Mouse (Mus musculus) thymus, adult 2 months (tissue): ENCODE measurements at regions not wholly inside any gene's neighbourhood (a gene's known extent, or its start where the extent isn't known, plus 50 kb on each side); places are given as distances from the start of the nearest gene placed in this dataset.

Experiments used
- DNase-seq: peaks from one replicate; pipeline ENCODE4 v3.0.0; 2021
- H3K27ac ChIP-seq: fragments of 200-500 bp; 2 replicates; pipeline ENCODE4 v1.5.1; 2012; ENCODE audit warnings: low read length, control low read depth; ENCODE audit not compliant: control insufficient read depth, insufficient read depth
- H3K27me3 ChIP-seq: fragments of 200-500 bp; 2 replicates; pipeline ENCODE4 v1.6.1; 2012; ENCODE audit warnings: mild to moderate bottlenecking, low read length, moderate library complexity, mixed read lengths; ENCODE audit not compliant: control insufficient read depth, insufficient read depth
- H3K36me3 ChIP-seq: fragments of 200-500 bp; 2 replicates; pipeline ENCODE4 v1.6.1; 2012; ENCODE audit warnings: mild to moderate bottlenecking, low read length, moderate library complexity; ENCODE audit not compliant: control insufficient read depth, insufficient read depth
- H3K4me1 ChIP-seq: fragments of 200-500 bp; replicated peaks from 2 replicates; pipeline ENCODE4 v1.6.1; 2012; ENCODE audit warnings: low read length; ENCODE audit not compliant: control insufficient read depth, insufficient read depth
- H3K4me3 ChIP-seq: fragments of 200-500 bp; 2 replicates; pipeline ENCODE4 v1.5.1; 2012; ENCODE audit warnings: mild to moderate bottlenecking, low read length, control low read depth, moderate library complexity; ENCODE audit not compliant: control insufficient read depth, insufficient read depth
- CTCF ChIP-seq: fragments of 200-500 bp; IDR thresholded peaks from 2 replicates; pipeline ENCODE4 v1.5.1; 2012; ENCODE audit warnings: mild to moderate bottlenecking, control low read depth, low read length, moderate library complexity, borderline replicate concordance; ENCODE audit not compliant: control insufficient read depth, poor library complexity, insufficient read depth; ENCODE audit errors: extremely low read depth
- POLR2A ChIP-seq: fragments of 200-500 bp; IDR thresholded peaks from 2 replicates; pipeline ENCODE4 v1.6.1; 2012; ENCODE audit warnings: mild to moderate bottlenecking, low read length, control low read depth, moderate library complexity; ENCODE audit not compliant: control insufficient read depth, poor library complexity, insufficient read depth; ENCODE audit errors: extremely low read depth
- WGBS: fragments of 180-500 bp; shearing (Covaris S2); methylation state at CpG from one replicate; pipeline ENCODE4 v1.1.7; 2018; 5-methylcytosine and 5-hydroxymethylcytosine counted together

DNA sequence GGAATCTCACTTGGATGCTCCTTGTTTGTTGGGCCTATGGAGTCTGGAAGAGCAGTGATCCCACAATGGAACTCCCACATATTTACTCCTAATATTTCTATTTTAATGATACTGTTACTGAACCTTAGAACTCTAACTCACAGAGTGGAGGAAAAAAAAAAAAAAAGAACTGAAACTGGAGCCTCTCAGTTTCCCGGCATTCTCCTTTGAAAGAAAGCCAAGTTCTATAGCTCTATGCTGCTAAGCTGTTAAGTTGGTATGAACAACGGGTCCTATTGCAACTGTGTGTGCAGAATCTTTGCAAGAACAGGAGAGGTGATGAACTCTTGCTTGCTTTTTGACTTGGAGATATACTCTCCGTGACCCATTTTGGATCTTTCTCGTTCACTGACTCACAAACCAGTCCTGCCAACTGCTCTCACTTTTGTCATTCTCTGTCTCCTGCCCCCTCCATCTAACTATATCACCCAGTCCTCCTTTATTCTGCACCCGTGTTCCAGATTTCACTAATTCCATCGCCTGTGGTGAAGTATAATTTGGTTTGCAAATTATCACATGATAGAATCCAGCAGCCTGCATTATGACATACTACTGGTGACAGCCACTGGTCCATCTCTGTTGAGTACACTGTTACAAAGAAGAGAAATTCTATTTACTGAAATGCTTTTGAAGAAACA, 92.6 kb upstream of the Ctsc start:
- DNase-seq = no peak
- no peaks in the 10 kb centered on the region for H3K36me3 ChIP-seq
- H3K4me3 ChIP-seq = no peak overlapping the region
- H3K4me1 ChIP-seq = no peaks in the 10 kb centered on the region
- no peaks in the 10 kb centered on the region for H3K27me3 ChIP-seq
- TF ChIP-seq CTCF (no peak), POLR2A (no peak)
- 84% methylated on average over 6 of the region's 6 CpGs for WGBS
- H3K27ac ChIP-seq = no peak overlapping the region

DNA sequence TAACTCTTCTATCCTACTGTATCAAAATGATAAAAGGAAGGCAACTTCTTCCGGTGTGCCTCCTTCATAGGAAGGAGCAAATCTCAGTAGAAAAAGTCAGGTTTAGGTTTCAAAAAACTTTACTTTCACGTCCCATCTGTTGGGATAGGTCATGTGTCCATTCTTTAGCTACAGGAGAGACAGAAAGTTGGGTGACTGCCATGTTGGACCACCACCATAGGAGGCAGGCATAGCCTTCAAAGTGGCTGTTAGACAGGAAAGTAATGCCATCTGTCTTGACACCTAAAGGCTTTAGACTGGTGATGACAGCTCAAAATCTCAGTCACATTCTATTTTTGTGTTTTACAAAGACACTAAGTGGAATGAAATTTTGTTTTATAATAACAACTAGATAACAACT, 90.3 kb upstream of the Ctsc start:
- no peaks in the 10 kb centered on the region for H3K27me3 ChIP-seq
- no peak for TF ChIP-seq CTCF
- TF ChIP-seq POLR2A = no peak
- H3K4me3 ChIP-seq = no peak overlapping the region
- no peaks in the 10 kb centered on the region for H3K36me3 ChIP-seq
- no peaks in the 10 kb centered on the region for H3K4me1 ChIP-seq
- no peak for DNase-seq
- H3K27ac ChIP-seq = no peak overlapping the region
- 89% methylated on average over 2 of the region's 2 CpGs for WGBS

DNA sequence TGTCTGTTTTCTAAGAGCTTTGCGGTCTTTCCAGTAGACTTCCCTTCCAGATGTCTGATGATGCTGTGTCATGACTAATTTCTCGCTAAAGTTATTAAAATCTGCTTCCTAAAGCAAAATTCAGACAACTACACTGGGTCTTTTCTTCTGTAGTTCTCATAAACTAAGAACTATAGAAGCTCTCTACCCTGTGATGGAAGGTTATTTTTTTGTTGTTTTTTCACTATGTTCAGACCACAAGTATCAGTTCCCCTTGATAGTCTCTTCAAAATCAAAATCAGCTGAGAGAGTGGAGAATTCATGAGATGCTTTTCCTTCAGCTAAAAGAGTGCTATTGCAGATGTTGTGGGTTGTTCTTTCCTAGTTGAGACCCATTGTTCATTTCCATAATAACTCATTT, 85.1 kb upstream of the Ctsc start:
- no peak overlapping the region for H3K4me3 ChIP-seq
- H3K27me3 ChIP-seq = no peaks in the 10 kb centered on the region
- no peaks in the 10 kb centered on the region for H3K36me3 ChIP-seq
- H3K27ac ChIP-seq = no peak overlapping the region
- H3K4me1 ChIP-seq = no peaks in the 10 kb centered on the region
- TF ChIP-seq POLR2A (no peak), CTCF (no peak)
- 44% methylated on average over 2 of the region's 2 CpGs for WGBS
- DNase-seq = no peak

DNA sequence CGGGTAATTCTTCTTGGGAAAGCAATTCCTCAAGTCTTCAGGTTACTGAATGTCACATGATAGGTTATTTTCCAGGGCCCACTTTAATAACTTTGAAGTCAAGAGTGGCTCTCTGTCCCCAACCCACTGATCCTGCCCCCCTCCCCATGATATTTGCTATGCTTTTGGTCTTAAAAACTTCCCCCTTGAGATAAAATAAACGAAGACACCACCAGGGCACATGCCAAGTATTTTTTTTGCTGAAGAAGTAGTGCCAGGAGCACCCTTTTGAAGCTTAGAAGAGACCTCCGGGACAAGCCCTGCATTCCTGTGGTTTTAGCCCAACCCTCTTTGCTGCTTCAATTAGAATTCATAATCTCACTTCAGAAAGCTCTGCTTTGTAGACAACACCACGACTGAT, 78.8 kb upstream of the Ctsc start:
- 50% methylated on average over 4 of the region's 4 CpGs for WGBS

DNA sequence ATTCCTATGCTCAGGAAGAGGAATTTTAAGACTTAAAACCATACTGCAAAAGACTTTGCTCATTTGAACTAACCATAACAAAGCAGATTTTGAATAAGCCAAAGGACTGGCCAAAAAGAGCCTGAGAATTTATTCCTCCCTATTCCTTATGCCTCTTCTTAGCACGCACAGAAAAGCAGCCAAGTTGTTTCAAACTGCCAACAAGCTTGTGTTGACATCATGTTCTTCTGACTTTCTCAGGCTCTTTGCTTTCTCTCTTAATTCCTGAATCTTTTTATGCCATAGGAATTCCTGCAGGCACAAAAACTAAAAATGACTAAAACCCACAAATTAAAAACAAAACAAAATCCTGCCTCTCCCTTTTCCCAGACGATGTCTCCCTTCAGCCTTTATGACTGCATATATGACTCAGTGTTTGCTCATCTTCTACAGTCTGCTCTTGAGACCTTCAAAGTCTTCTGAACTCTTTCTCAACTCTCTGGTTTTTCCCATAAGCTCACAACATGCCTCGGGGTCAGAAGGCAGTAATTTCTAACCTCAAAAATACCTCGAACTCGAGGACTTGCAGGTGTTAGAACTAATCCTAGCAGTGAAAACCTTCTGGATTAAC, 77.9 kb upstream of the Ctsc start:
- no peak for TF ChIP-seq CTCF
- TF ChIP-seq POLR2A = no peak
- 39% methylated on average over 5 of the region's 5 CpGs for WGBS
- Histone ChIP-seq H3K4me1 (no peaks in the 10 kb centered on the region), H3K4me3 (no peak overlapping the region), H3K27ac (no peak overlapping the region), H3K27me3 (no peaks in the 10 kb centered on the region), H3K36me3 (no peaks in the 10 kb centered on the region)
- DNase-seq = no peak

More for the DNA sequence above, 78.8 kb upstream of the Ctsc start:
- Histone ChIP-seq H3K4me1 (no peaks in the 10 kb centered on the region), H3K4me3 (no peak overlapping the region), H3K36me3 (no peaks in the 10 kb centered on the region), H3K27ac (no peak overlapping the region), H3K27me3 (no peaks in the 10 kb centered on the region)
- no peak for DNase-seq
- no peak for TF ChIP-seq CTCF
- TF ChIP-seq POLR2A = no peak

- no peak overlapping the region for H3K27ac ChIP-seq
- WGBS = 88% methylated on average over 3 of the region's 3 CpGs
These were observed 76.1 kb upstream of the Ctsc start for GRCm38 (mm10) chr7:88201658-88202364.

More at GRCm38 (mm10) chr7:88201658-88202364, 76.1 kb upstream of the Ctsc start:
- TF ChIP-seq CTCF = no peak
- TF ChIP-seq POLR2A = no peak
- no peak for DNase-seq
- peaks cover 6% of the 10 kb centered on the region for H3K4me1 ChIP-seq
- H3K36me3 ChIP-seq = no peaks in the 10 kb centered on the region
- H3K4me3 ChIP-seq = no peak overlapping the region
- H3K27me3 ChIP-seq = no peaks in the 10 kb centered on the region
